Mouse (Mus musculus) cerebellum, postnatal 25 days (tissue): ENCODE measurements at regions not wholly inside any gene's neighbourhood (a gene's known extent, or its start where the extent isn't known, plus 50 kb on each side); places are given as distances from the start of the nearest gene placed in this dataset.
A peak's percentile ranks its signal among the peaks of the same experiment; 100 is the strongest.

Source experiments
- DNase-seq, 2 experiments: peaks; one replicate each; pipeline ENCODE4 v3.0.0; 2021; ENCODE audit warnings: mixed read lengths in 2 of 2

GRCm38 (mm10) chr4:34105251-34105650 lies 55.3 kb upstream of the Spaca1 start:
- DNase-seq = peak; percentile 42 to 61

GRCm38 (mm10) chr4:34114323-34114722 lies 64.3 kb upstream of the Spaca1 start:
- no peak for DNase-seq

- no peak for DNase-seq
These were observed 67.1 kb upstream of the Spaca1 start for GRCm38 (mm10) chr4:34117086-34117485.

- DNase-seq = no peak
These were observed 73.0 kb upstream of the Spaca1 start for GRCm38 (mm10) chr4:34122959-34123520.

GRCm38 (mm10) chr4:34128224-34128623 lies 78.2 kb upstream of the Spaca1 start:
- DNase-seq = no peak

- DNase-seq = no peak
These were observed 96.3 kb upstream of the Spaca1 start for GRCm38 (mm10) chr4:34146133-34146867.

- DNase-seq = peak in 1 of 2 experiments; percentile 9
These were observed 99.2 kb upstream of the Spaca1 start for GRCm38 (mm10) chr4:34148956-34149739.

- DNase-seq = no peak
These were observed 101.8 kb upstream of the Spaca1 start for GRCm38 (mm10) chr4:34151605-34152347.

GRCm38 (mm10) chr4:34155501-34155900 lies 105.5 kb upstream of the Spaca1 start:
- DNase-seq = no peak

GRCm38 (mm10) chr4:34157818-34158511 lies 108.0 kb upstream of the Spaca1 start:
- no peak for DNase-seq

GRCm38 (mm10) chr4:34171265-34171862 lies 121.4 kb upstream of the Spaca1 start:
- no peak for DNase-seq

GRCm38 (mm10) chr4:34172000-34172399 lies 122.0 kb upstream of the Spaca1 start:
- no peak for DNase-seq

GRCm38 (mm10) chr4:34177421-34177820 lies 127.4 kb upstream of the Spaca1 start:
- DNase-seq = no peak

- DNase-seq = no peak
These were observed 136.5 kb upstream of the Spaca1 start for GRCm38 (mm10) chr4:34186522-34186921.

- DNase-seq = no peak
These were observed 153.3 kb upstream of the Spaca1 start for GRCm38 (mm10) chr4:34203193-34203848.

- DNase-seq = no peak
These were observed 159.3 kb upstream of the Spaca1 start for GRCm38 (mm10) chr4:34209179-34209896.

GRCm38 (mm10) chr4:34213731-34214130 lies 163.7 kb upstream of the Spaca1 start:
- no peak for DNase-seq

- DNase-seq = no peak
These were observed 164.4 kb upstream of the Spaca1 start for GRCm38 (mm10) chr4:34214346-34214745.

GRCm38 (mm10) chr4:34221915-34222314 lies 171.9 kb upstream of the Spaca1 start:
- DNase-seq = no peak

- peak; percentile 18 to 42 for DNase-seq
These were observed 176.3 kb upstream of the Spaca1 start for GRCm38 (mm10) chr4:34226089-34226840.
